Mouse (Mus musculus): Measurements from ENCODE around the gene Cep68. TPM values are rescaled to one million over a fixed set of nuclear protein-coding genes. Genes with fewer than 3 reads are reported as not detected.
A peak's percentile ranks its signal among the peaks of the same experiment; 100 is the strongest.

Gene Cep68
- polyA plus RNA-seq, 1 experiment from 2014 or later = 29.8 TPM

DNA sequence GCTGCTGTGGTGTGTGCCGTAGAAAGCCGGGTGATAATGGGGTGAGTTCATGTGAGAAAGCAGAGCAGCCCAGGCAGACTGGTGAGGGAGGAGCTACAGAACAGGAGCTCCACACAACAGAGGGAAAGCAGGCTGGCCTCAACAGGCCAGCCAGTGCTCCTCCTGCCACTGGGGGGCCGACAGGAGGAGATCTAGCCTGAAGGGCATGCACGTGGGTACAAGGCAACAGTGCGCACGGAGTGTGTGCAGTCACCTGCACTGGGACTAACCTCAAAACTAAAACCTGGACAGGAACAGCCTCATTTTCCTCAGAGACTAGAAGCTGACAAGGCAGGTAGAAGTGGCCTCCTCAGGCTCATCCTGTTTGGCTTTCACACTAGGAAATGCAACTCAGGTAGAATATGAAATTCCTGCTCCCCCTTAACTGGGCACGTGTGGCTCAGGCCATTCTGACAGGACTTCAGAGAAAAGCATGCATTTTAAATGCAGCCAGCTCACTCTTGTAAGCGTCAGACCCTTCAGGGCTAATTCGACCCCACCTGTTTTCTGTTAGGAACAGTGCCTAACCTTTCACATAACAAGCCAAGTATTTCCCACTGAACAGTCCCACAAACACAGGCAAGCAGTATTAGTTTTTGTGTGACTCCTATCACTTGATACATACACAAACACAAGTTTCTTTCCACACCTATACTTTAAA is 5.9 kb downstream of the Cep68 start:
- no peak overlapping the region for H3K4me2 ChIP-seq (ENCODE audit: low read length)
- peaks cover 16% of the 10 kb centered on the region for H3K4me1 ChIP-seq (replicated peaks; ENCODE audit: control insufficient read depth, insufficient read depth, low read length)
- no peak overlapping the region for H3K9ac ChIP-seq (replicated peaks; ENCODE audit: low read depth, low read length)
- no peak overlapping the region for H3K27ac ChIP-seq (ENCODE audit: low read length)
- H3K9me3 ChIP-seq (ENCODE audit: control insufficient read depth, low read length) = no peaks in the 10 kb centered on the region
- H3K27me3 ChIP-seq (replicated peaks; ENCODE audit: control insufficient read depth, insufficient read depth, low read length) = no peaks in the 10 kb centered on the region
- no peak overlapping the region for H3K4me3 ChIP-seq (replicated peaks; ENCODE audit: low read length)
- peak; percentile 26; the same call in 1 of the 2 replicates for ATAC-seq
- WGBS = 48% methylated on average over 9 of the region's 9 CpGs
- peaks cover 17% of the 10 kb centered on the region for H3K36me3 ChIP-seq (ENCODE audit: control insufficient read depth, insufficient read depth)

GRCm38 (mm10) chr11:20242366-20243056 is 6.7 kb downstream of the Cep68 start:
- no peak for ATAC-seq
- Histone ChIP-seq H3K9ac (replicated peaks; ENCODE audit: low read depth, low read length) (no peak overlapping the region), H3K27me3 (replicated peaks; ENCODE audit: control insufficient read depth, insufficient read depth, low read length) (no peaks in the 10 kb centered on the region), H3K9me3 (ENCODE audit: control insufficient read depth, low read length) (no peaks in the 10 kb centered on the region), H3K4me1 (replicated peaks; ENCODE audit: control insufficient read depth, insufficient read depth, low read length) (peaks cover 7% of the 10 kb centered on the region), H3K36me3 (ENCODE audit: control insufficient read depth, insufficient read depth) (peaks cover 17% of the 10 kb centered on the region), H3K4me2 (ENCODE audit: low read length) (no peak overlapping the region), H3K4me3 (replicated peaks; ENCODE audit: low read length) (no peak overlapping the region), H3K27ac (ENCODE audit: low read length) (no peak overlapping the region)
- 89% methylated on average over 6 of the region's 6 CpGs for WGBS

DNA sequence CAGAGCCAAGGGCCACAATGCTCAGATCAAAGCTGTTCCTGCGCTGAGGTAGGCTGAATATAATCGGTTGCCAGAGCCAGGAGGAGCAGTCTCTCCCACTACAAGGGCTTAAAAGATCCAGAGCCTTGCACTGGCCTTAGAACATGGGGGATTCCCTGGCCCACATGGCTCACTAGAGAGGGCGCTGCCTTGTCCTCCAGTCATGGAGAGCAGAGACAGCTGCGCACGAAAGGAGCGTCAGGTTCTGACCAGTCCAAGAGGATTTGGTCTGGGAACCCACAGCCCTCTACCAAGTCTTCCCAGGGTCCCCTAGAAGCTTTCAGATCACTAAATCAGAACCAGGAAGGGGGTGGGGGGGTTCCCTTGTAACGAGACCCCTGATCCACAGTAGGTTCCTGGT is 7.9 kb downstream of the Cep68 start:
- Histone ChIP-seq H3K4me1 (replicated peaks; ENCODE audit: control insufficient read depth, insufficient read depth, low read length) (no peaks in the 10 kb centered on the region), H3K4me2 (ENCODE audit: low read length) (no peak overlapping the region), H3K9me3 (ENCODE audit: control insufficient read depth, low read length) (no peaks in the 10 kb centered on the region), H3K4me3 (replicated peaks; ENCODE audit: low read length) (no peak overlapping the region), H3K27ac (ENCODE audit: low read length) (no peak overlapping the region), H3K36me3 (ENCODE audit: control insufficient read depth, insufficient read depth) (peaks cover 17% of the 10 kb centered on the region), H3K27me3 (replicated peaks; ENCODE audit: control insufficient read depth, insufficient read depth, low read length) (no peaks in the 10 kb centered on the region), H3K9ac (replicated peaks; ENCODE audit: low read depth, low read length) (no peak overlapping the region)
- no peak for ATAC-seq
- WGBS = 94% methylated on average over 7 of the region's 7 CpGs

GRCm38 (mm10) chr11:20240331-20240730 is 8.9 kb downstream of the Cep68 start:
- Histone ChIP-seq H3K4me3 (replicated peaks; ENCODE audit: low read length) (no peak overlapping the region), H3K4me1 (replicated peaks; ENCODE audit: control insufficient read depth, insufficient read depth, low read length) (no peaks in the 10 kb centered on the region), H3K27ac (ENCODE audit: low read length) (no peak overlapping the region), H3K9me3 (ENCODE audit: control insufficient read depth, low read length) (no peaks in the 10 kb centered on the region), H3K4me2 (ENCODE audit: low read length) (no peak overlapping the region), H3K9ac (replicated peaks; ENCODE audit: low read depth, low read length) (no peak overlapping the region), H3K27me3 (replicated peaks; ENCODE audit: control insufficient read depth, insufficient read depth, low read length) (no peaks in the 10 kb centered on the region), H3K36me3 (ENCODE audit: control insufficient read depth, insufficient read depth) (peaks cover 19% of the 10 kb centered on the region)
- ATAC-seq = no peak
- WGBS = 85% methylated on average over 5 of the region's 5 CpGs

DNA sequence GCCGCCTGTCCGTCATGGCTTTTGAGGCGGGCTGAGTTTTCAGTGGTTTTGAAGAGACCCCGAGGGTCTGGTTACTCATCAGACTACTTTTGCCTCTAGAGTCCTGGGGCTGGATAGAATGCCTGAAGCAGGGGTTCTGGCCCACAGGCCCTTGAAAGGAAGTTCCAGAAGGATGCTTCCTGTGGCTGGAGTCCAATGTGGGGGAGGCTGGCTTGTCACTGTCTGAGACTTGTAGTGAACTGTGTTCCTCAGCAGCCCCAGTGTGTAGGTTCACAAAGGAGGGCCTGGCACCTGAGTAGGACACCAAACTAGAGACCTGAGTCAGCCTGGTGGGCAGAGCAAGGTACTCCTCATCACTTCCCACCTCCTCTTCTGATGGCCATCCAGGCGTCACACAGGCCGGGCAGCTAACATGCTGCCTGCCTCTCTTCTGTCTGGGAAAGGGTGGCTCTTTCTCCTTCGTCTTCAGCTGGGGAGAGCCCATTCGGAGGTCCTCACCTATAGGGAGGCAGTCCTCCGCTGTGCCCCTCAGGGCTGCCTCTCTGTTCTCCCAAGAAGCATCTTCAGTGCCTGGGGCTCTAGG is 9.9 kb downstream of the Cep68 start:
- Histone ChIP-seq H3K4me3 (replicated peaks; ENCODE audit: low read length) (no peak overlapping the region), H3K4me1 (replicated peaks; ENCODE audit: control insufficient read depth, insufficient read depth, low read length) (no peaks in the 10 kb centered on the region), H3K27ac (ENCODE audit: low read length) (no peak overlapping the region), H3K9ac (replicated peaks; ENCODE audit: low read depth, low read length) (no peak overlapping the region), H3K36me3 (ENCODE audit: control insufficient read depth, insufficient read depth) (peaks cover 28% of the 10 kb centered on the region), H3K9me3 (ENCODE audit: control insufficient read depth, low read length) (no peaks in the 10 kb centered on the region), H3K27me3 (replicated peaks; ENCODE audit: control insufficient read depth, insufficient read depth, low read length) (no peaks in the 10 kb centered on the region), H3K4me2 (ENCODE audit: low read length) (no peak overlapping the region)
- 96% methylated on average over 9 of the region's 9 CpGs for WGBS
- ATAC-seq = no peak

DNA sequence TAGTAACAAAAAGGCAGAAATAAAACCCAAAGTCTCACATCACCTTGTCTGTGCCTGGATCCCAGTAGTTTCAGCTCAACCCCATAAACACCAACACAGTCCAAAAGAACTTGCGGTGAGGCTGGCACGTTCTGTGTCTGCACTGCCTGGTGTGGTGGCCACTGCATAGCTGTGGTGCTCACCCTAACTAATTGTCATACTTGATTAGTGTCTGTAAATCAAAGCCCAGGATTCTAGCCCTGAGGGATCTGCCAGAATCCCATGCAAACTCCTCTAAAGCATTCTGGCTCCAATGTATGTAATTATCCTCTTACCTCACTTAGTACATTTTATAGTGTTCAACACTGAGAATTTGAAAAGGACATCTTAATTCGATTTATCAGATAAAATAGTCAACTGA is 11.3 kb downstream of the Cep68 start:
- H3K4me3 ChIP-seq (replicated peaks; ENCODE audit: low read length) = no peak overlapping the region
- no peak overlapping the region for H3K4me2 ChIP-seq (ENCODE audit: low read length)
- no peaks in the 10 kb centered on the region for H3K9me3 ChIP-seq (ENCODE audit: control insufficient read depth, low read length)
- no peaks in the 10 kb centered on the region for H3K4me1 ChIP-seq (replicated peaks; ENCODE audit: control insufficient read depth, insufficient read depth, low read length)
- WGBS = 93% methylated on average over 3 of the region's 3 CpGs
- no peak overlapping the region for H3K27ac ChIP-seq (ENCODE audit: low read length)
- no peaks in the 10 kb centered on the region for H3K27me3 ChIP-seq (replicated peaks; ENCODE audit: control insufficient read depth, insufficient read depth, low read length)
- H3K9ac ChIP-seq (replicated peaks; ENCODE audit: low read depth, low read length) = no peak overlapping the region
- H3K36me3 ChIP-seq (ENCODE audit: control insufficient read depth, insufficient read depth) = peaks cover 31% of the 10 kb centered on the region
- ATAC-seq = no peak

GRCm38 (mm10) chr11:20237018-20237417 is 12.2 kb downstream of the Cep68 start:
- Histone ChIP-seq H3K9me3 (ENCODE audit: control insufficient read depth, low read length) (no peaks in the 10 kb centered on the region), H3K4me3 (replicated peaks; ENCODE audit: low read length) (no peak overlapping the region), H3K36me3 (ENCODE audit: control insufficient read depth, insufficient read depth) (peaks cover 31% of the 10 kb centered on the region), H3K27me3 (replicated peaks; ENCODE audit: control insufficient read depth, insufficient read depth, low read length) (no peaks in the 10 kb centered on the region), H3K27ac (ENCODE audit: low read length) (no peak overlapping the region), H3K4me1 (replicated peaks; ENCODE audit: control insufficient read depth, insufficient read depth, low read length) (no peaks in the 10 kb centered on the region; the same call in 1 of the 2 replicates), H3K9ac (replicated peaks; ENCODE audit: low read depth, low read length) (no peak overlapping the region), H3K4me2 (ENCODE audit: low read length) (no peak overlapping the region)
- WGBS = 95% methylated on average over 7 of the region's 7 CpGs
- ATAC-seq = no peak

GRCm38 (mm10) chr11:20234233-20234632 is 15.0 kb downstream of the Cep68 start:
- H3K27me3 ChIP-seq (replicated peaks; ENCODE audit: control insufficient read depth, insufficient read depth, low read length) = no peaks in the 10 kb centered on the region
- no peaks in the 10 kb centered on the region; the same call in 1 of the 2 replicates for H3K4me1 ChIP-seq (replicated peaks; ENCODE audit: control insufficient read depth, insufficient read depth, low read length)
- H3K36me3 ChIP-seq (ENCODE audit: control insufficient read depth, insufficient read depth) = peaks cover 34% of the 10 kb centered on the region
- no peak overlapping the region for H3K9ac ChIP-seq (replicated peaks; ENCODE audit: low read depth, low read length)
- H3K9me3 ChIP-seq (ENCODE audit: control insufficient read depth, low read length) = no peaks in the 10 kb centered on the region
- H3K4me3 ChIP-seq (replicated peaks; ENCODE audit: low read length) = no peak overlapping the region
- H3K27ac ChIP-seq (ENCODE audit: low read length) = no peak overlapping the region
- ATAC-seq = no peak
- 69% methylated on average over 3 of the region's 3 CpGs for WGBS
- no peak overlapping the region for H3K4me2 ChIP-seq (ENCODE audit: low read length)

GRCm38 (mm10) chr11:20232016-20232755 is 17.0 kb downstream of the Cep68 start:
- H3K36me3 ChIP-seq (ENCODE audit: control insufficient read depth, insufficient read depth) = peaks cover 39% of the 10 kb centered on the region
- 0 out of 2 replicates have a peak, but pooled peaks have one; percentile 13 for ATAC-seq
- 70% methylated on average over 4 of the region's 5 CpGs for WGBS
- H3K27ac ChIP-seq (ENCODE audit: low read length) = peak overlapping the region; percentile 34
- no peaks in the 10 kb centered on the region for H3K27me3 ChIP-seq (replicated peaks; ENCODE audit: control insufficient read depth, insufficient read depth, low read length)
- H3K9ac ChIP-seq (replicated peaks; ENCODE audit: low read depth, low read length) = no peak overlapping the region
- H3K9me3 ChIP-seq (ENCODE audit: control insufficient read depth, low read length) = no peaks in the 10 kb centered on the region
- no peak overlapping the region for H3K4me3 ChIP-seq (replicated peaks; ENCODE audit: low read length)
- H3K4me2 ChIP-seq (ENCODE audit: low read length) = no peak overlapping the region
- no peaks in the 10 kb centered on the region; the same call in 1 of the 2 replicates for H3K4me1 ChIP-seq (replicated peaks; ENCODE audit: control insufficient read depth, insufficient read depth, low read length)

All from forebrain, embryonic 16.5 days (tissue).